27 mouse cellular contexts compared by ENCODE assay signal in the genomic region with DNA sequence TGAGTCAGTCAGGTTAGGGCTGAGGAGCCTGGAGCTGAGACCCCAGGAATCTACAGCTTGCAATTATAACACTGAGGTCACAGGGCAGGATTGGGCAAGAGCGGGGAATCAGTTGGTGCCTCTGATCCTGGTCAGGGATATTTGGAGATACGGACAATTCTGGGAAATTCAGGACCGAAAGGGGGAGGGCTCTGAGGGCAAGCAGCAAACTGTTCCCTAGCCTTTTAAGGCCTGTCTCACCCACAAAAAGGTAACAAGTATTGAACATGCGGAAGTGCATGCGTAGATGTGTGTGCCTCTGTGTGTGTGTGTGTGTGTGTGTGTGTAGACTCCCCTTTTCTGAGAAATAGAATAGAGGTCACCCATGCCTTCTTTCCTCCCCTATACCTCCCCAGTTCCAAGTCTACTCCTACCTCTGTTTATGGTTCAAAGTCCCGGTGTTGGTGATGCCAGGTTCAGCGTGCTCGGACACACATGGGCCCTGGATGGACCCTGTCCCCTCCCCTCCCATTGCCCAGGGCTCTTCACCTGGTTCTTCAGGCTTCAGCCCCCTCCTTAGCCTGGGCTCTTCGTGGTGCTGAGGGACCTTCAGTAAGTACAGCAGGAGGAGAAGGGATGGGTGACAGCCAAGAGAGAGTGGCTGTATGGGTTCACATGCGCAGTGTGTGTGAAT. TPM values are rescaled to one million over a fixed set of nuclear protein-coding genes. Genes with fewer than 3 reads are reported as not detected.
A peak's percentile ranks its signal among the peaks of the same experiment; 100 is the strongest.
DNase-seq lines count a peak whose midpoint lies in the region; ATAC-seq and TF ChIP-seq lines count a peak whose summit lies in the region.
"Had no signal": no experiment of that assay in that cellular context is flagged by ENCODE, and none has a peak within 500 bp of the region (broad histone marks: within the 10 kb centered on the region; RNA-seq: fewer than 3 reads in every experiment).

A gene (plus strand): TSS at position 188 of the 673 bp plus-strand sequence.

- TF ChIP-seq EP300 in stomach, postnatal 0 days (optimal IDR thresholded peaks at IDR 0.05): no peak

- H3K4me3 ChIP-seq in kidney, embryonic 14.5 days (ENCODE audit: low read length): no peak within 1 kb of the TSS
- H3K4me3 ChIP-seq in stomach, embryonic 16.5 days (replicated peaks; ENCODE audit: low read length): no peak within 1 kb of the TSS
- H3K4me3 ChIP-seq in stomach, postnatal 0 days (ENCODE audit: low read depth, low read length): no peak within 1 kb of the TSS
- H3K4me3 ChIP-seq in forebrain, embryonic 16.5 days (replicated peaks; ENCODE audit: low read length): no peak within 1 kb of the TSS
- no peak within 1 kb of the TSS for H3K4me3 ChIP-seq in hindbrain, embryonic 14.5 days (replicated peaks; ENCODE audit: low read length)
- H3K4me3 ChIP-seq: erythroblast, embryonic 14.5 days; forebrain, embryonic 13.5 days; limb, embryonic 13.5 days; midbrain, embryonic 12.5 days had no signal

- no peak for ATAC-seq in kidney, embryonic 14.5 days (ENCODE audit: low FRiP score, low TSS enrichment)
- ATAC-seq in stomach, embryonic 16.5 days (ENCODE audit: insufficient read depth, low FRiP score): 0 out of 2 replicates have a peak, but pooled peaks have one; percentile 14
- ATAC-seq in stomach, postnatal 0 days (ENCODE audit: low FRiP score, low TSS enrichment): no peak
- no peak for ATAC-seq in forebrain, embryonic 16.5 days
- ATAC-seq in hindbrain, embryonic 14.5 days (ENCODE audit: low FRiP score): no peak
- ATAC-seq: activated CD4-positive, CD25-positive, alpha-beta regulatory T cell, adult 4 months; CD4-positive, CD25-positive, alpha-beta regulatory T cell, adult 4 months; forebrain, embryonic 13.5 days; hindbrain, embryonic 16.5 days; intestine, embryonic 16.5 days had no signal

- H3K4me1 ChIP-seq in kidney, embryonic 14.5 days (ENCODE audit: control insufficient read depth, insufficient read depth, low read length): no peaks in the 10 kb centered on the region
- H3K4me1 ChIP-seq in stomach, embryonic 16.5 days (ENCODE audit: control insufficient read depth, insufficient read depth, low read length): no peaks in the 10 kb centered on the region
- no peaks in the 10 kb centered on the region; the same call in 1 of the 2 replicates for H3K4me1 ChIP-seq in stomach, postnatal 0 days (replicated peaks; ENCODE audit: control insufficient read depth, insufficient read depth)
- H3K4me1 ChIP-seq in forebrain, embryonic 16.5 days (replicated peaks; ENCODE audit: control insufficient read depth, insufficient read depth, low read length): peaks cover 5% of the 10 kb centered on the region; the same call in 1 of the 2 replicates
- no peaks in the 10 kb centered on the region for H3K4me1 ChIP-seq in hindbrain, embryonic 14.5 days (replicated peaks; ENCODE audit: control insufficient read depth, insufficient read depth, low read length)

- no peak within 1 kb of the TSS for H3K9ac ChIP-seq in kidney, embryonic 14.5 days (ENCODE audit: low read depth, low read length)
- no peak within 1 kb of the TSS for H3K9ac ChIP-seq in stomach, embryonic 16.5 days (ENCODE audit: low read length)
- no peak within 1 kb of the TSS for H3K9ac ChIP-seq in stomach, postnatal 0 days (ENCODE audit: low read length)
- no peak within 1 kb of the TSS for H3K9ac ChIP-seq in forebrain, embryonic 16.5 days (replicated peaks; ENCODE audit: low read depth, low read length)
- no peak within 1 kb of the TSS for H3K9ac ChIP-seq in hindbrain, embryonic 14.5 days
- H3K9ac ChIP-seq: forebrain, embryonic 13.5 days; limb, embryonic 13.5 days; midbrain, embryonic 12.5 days had no signal

- 80% methylated on average over 10 of the region's 10 CpGs for WGBS in kidney, embryonic 14.5 days
- 80% methylated on average over 10 of the region's 10 CpGs for WGBS in stomach, embryonic 16.5 days
- 83% methylated on average over 10 of the region's 10 CpGs for WGBS in stomach, postnatal 0 days
- WGBS in forebrain, embryonic 16.5 days: 84% methylated on average over 10 of the region's 10 CpGs
- 88% methylated on average over 10 of the region's 10 CpGs for WGBS in hindbrain, embryonic 14.5 days

- TF ChIP-seq CTCF in stomach, postnatal 0 days (IDR thresholded peaks at IDR 0.05; ENCODE audit: low read depth): no peak

- no peaks in the 10 kb centered on the region for H3K9me3 ChIP-seq in kidney, embryonic 14.5 days (ENCODE audit: control insufficient read depth, low read length)
- H3K9me3 ChIP-seq in stomach, embryonic 16.5 days (replicated peaks; ENCODE audit: control insufficient read depth, low read length): no peaks in the 10 kb centered on the region
- H3K9me3 ChIP-seq in stomach, postnatal 0 days (ENCODE audit: control insufficient read depth, low read length): no peaks in the 10 kb centered on the region
- H3K9me3 ChIP-seq in forebrain, embryonic 16.5 days (ENCODE audit: control insufficient read depth, low read length): no peaks in the 10 kb centered on the region
- no peaks in the 10 kb centered on the region for H3K9me3 ChIP-seq in hindbrain, embryonic 14.5 days (ENCODE audit: control insufficient read depth, low read length)
- H3K9me3 ChIP-seq: forebrain, embryonic 13.5 days; limb, embryonic 13.5 days; midbrain, embryonic 12.5 days had no signal

- H3K36me3 ChIP-seq in kidney, embryonic 14.5 days (ENCODE audit: control insufficient read depth, insufficient read depth, low read length): no peaks in the 10 kb centered on the region
- no peaks in the 10 kb centered on the region for H3K36me3 ChIP-seq in stomach, embryonic 16.5 days (ENCODE audit: control insufficient read depth, insufficient read depth, low read length)
- H3K36me3 ChIP-seq in stomach, postnatal 0 days (ENCODE audit: control insufficient read depth, insufficient read depth, low read length): no peaks in the 10 kb centered on the region
- no peaks in the 10 kb centered on the region for H3K36me3 ChIP-seq in forebrain, embryonic 16.5 days (ENCODE audit: control insufficient read depth, insufficient read depth)
- no peaks in the 10 kb centered on the region for H3K36me3 ChIP-seq in hindbrain, embryonic 14.5 days (replicated peaks; ENCODE audit: control insufficient read depth, insufficient read depth)
- H3K36me3 ChIP-seq: limb, embryonic 13.5 days; midbrain, embryonic 12.5 days had no signal

- DNase-seq in adrenal gland, postnatal 10 days: no peak
- DNase-seq in adrenal gland, postnatal 36 days: no peak
- DNase-seq in kidney, adult 9 months: peak; percentile 42
- DNase-seq in stomach, postnatal 0 days (ENCODE audit: low spot score): no peak
- no peak for DNase-seq in hindbrain, embryonic 14.5 days (ENCODE audit: low spot score)
- DNase-seq: cerebellum, adult 9-10 months; gastrocnemius, postnatal 10 days; heart, adult 18-20 months; heart, postnatal 4 days; right cerebral cortex, postnatal 25 days had no signal

- no peak within 1 kb of the TSS for H3K4me2 ChIP-seq in kidney, embryonic 14.5 days (replicated peaks; ENCODE audit: low read depth, low read length)
- H3K4me2 ChIP-seq in stomach, embryonic 16.5 days (ENCODE audit: low read depth, low read length): no peak within 1 kb of the TSS
- no peak within 1 kb of the TSS for H3K4me2 ChIP-seq in stomach, postnatal 0 days (replicated peaks; ENCODE audit: low read depth)
- H3K4me2 ChIP-seq in forebrain, embryonic 16.5 days (ENCODE audit: low read length): no peak within 1 kb of the TSS
- no peak within 1 kb of the TSS for H3K4me2 ChIP-seq in hindbrain, embryonic 14.5 days (replicated peaks)

- H3K27me3 ChIP-seq in kidney, embryonic 14.5 days (ENCODE audit: control insufficient read depth, insufficient read depth, low read length): peaks cover 6% of the 10 kb centered on the region; the same call in 1 of the 2 replicates
- H3K27me3 ChIP-seq in stomach, embryonic 16.5 days (ENCODE audit: control insufficient read depth, insufficient read depth, low read length): no peaks in the 10 kb centered on the region
- no peaks in the 10 kb centered on the region for H3K27me3 ChIP-seq in stomach, postnatal 0 days (ENCODE audit: control insufficient read depth, insufficient read depth, low read length)
- no peaks in the 10 kb centered on the region for H3K27me3 ChIP-seq in forebrain, embryonic 16.5 days (replicated peaks; ENCODE audit: control insufficient read depth, insufficient read depth, low read length)
- H3K27me3 ChIP-seq in hindbrain, embryonic 14.5 days (ENCODE audit: control insufficient read depth, insufficient read depth, low read length): no peaks in the 10 kb centered on the region
- H3K27me3 ChIP-seq: forebrain, embryonic 13.5 days had no signal

- no peak within 1 kb of the TSS for H3K27ac ChIP-seq in kidney, embryonic 14.5 days (ENCODE audit: low read depth, low read length)
- H3K27ac ChIP-seq in stomach, embryonic 16.5 days (ENCODE audit: low read length): no peak within 1 kb of the TSS
- H3K27ac ChIP-seq in stomach, postnatal 0 days (replicated peaks): no peak within 1 kb of the TSS
- no peak within 1 kb of the TSS for H3K27ac ChIP-seq in forebrain, embryonic 16.5 days (ENCODE audit: low read length)
- H3K27ac ChIP-seq in hindbrain, embryonic 14.5 days: no peak within 1 kb of the TSS
- H3K27ac ChIP-seq: forebrain, embryonic 13.5 days; limb, embryonic 13.5 days; macrophage; midbrain, embryonic 12.5 days had no signal

RNA-seq across cellular contexts. Expression of the gene that starts here (rescaled TPM):
- 10 to 100 TPM; 35.0 to 76.1 TPM for total RNA-seq in adrenal gland, postnatal 10 days (2021)
- under 1 TPM in 1 of 2 experiments, not detected in 1; 0.33 TPM for total RNA-seq in adrenal gland, postnatal 36 days (2021)
- polyA plus RNA-seq in kidney, embryonic 14.5 days (2014; fragmentation: Nextera tagmentation; extraction: Ambion mirVana): 2.0 and 2.4 TPM in 2 replicates
- polyA plus RNA-seq in stomach, embryonic 16.5 days (2015; fragmentation: Nextera tagmentation; extraction: Ambion mirVana): 0.31 TPM in 1 of 2 replicates, not detected in the other
- 0.70 and 0.83 TPM in 2 replicates for polyA plus RNA-seq in stomach, postnatal 0 days (2015; fragmentation: Nextera tagmentation; extraction: Ambion mirVana)
- polyA plus RNA-seq in forebrain, embryonic 16.5 days (2015; fragmentation: Nextera tagmentation; extraction: Ambion mirVana): 1.5 and 2.0 TPM in 2 replicates
- 2.4 and 4.1 TPM in 2 replicates for polyA plus RNA-seq in hindbrain, embryonic 14.5 days (2014; fragmentation: Nextera tagmentation; extraction: Ambion mirVana)
- total RNA-seq: common myeloid progenitor, adult 5-6 weeks; heart, adult 18-20 months; heart, postnatal 4 days had no signal
- polyA plus RNA-seq: activated CD4-positive, CD25-positive, alpha-beta regulatory T cell, adult 4 months; CD4-positive, CD25-positive, alpha-beta regulatory T cell, adult 4 months; erythroblast, embryonic 14.5 days; heart, embryonic 14.5 days; lung, embryonic 16.5 days; macrophage; spleen, adult 2 months; stomach, embryonic 14.5 days had no signal

Comparison
In these comparisons a context has a peak if more than half of its experiments do, and no peak if none do; other contexts are left out.
1. RNA of the gene that starts here (total RNA-seq): 35.0 to 76.1 TPM in adrenal gland, postnatal 10 days; 0.33 TPM in adrenal gland, postnatal 36 days; every median in the first group is over 10 times any median in the second.
2. Peak in ATAC-seq in stomach, embryonic 16.5 days; RNA of the gene not detected or under 1 TPM.